Mouse (Mus musculus): ENCODE results near the gene Noc2l. TPM values are rescaled to one million over a fixed set of nuclear protein-coding genes. Genes with fewer than 3 reads are reported as not detected.

The Noc2l gene
- polyA plus RNA-seq, 2 experiments: 61.2 to 130 TPM

- no peak overlapping the region for H3K4me3 ChIP-seq (replicated peaks; ENCODE audit: low read length)
- H3K9ac ChIP-seq (ENCODE audit: low read depth, low read length, severe bottlenecking): no peak overlapping the region
- no peak overlapping the region for H3K4me2 ChIP-seq (replicated peaks; ENCODE audit: low read depth, low read length, severe bottlenecking)
- no peaks in the 10 kb centered on the region for H3K27me3 ChIP-seq (ENCODE audit: control insufficient read depth, insufficient read depth, low read length)
- H3K36me3 ChIP-seq (ENCODE audit: control insufficient read depth, insufficient read depth, low read length): no peaks in the 10 kb centered on the region
- no peak for ATAC-seq (ENCODE audit: low FRiP score, low read depth)
- WGBS: 72% methylated on average over 13 of the region's 13 CpGs
- no peak overlapping the region for H3K27ac ChIP-seq (replicated peaks; ENCODE audit: low read depth, low read length)
- DNase-seq (ENCODE audit: low spot score): no peak
- no peaks in the 10 kb centered on the region for H3K4me1 ChIP-seq (ENCODE audit: control insufficient read depth, insufficient read depth, low read length)
- no peaks in the 10 kb centered on the region for H3K9me3 ChIP-seq (ENCODE audit: control insufficient read depth, low read length)
- no peak for TF ChIP-seq POLR2A (IDR thresholded peaks at IDR 0.05; ENCODE audit: borderline replicate concordance, extremely low read depth, insufficient read depth, insufficient read length)
These were observed 25.7 kb upstream of the Noc2l start for GRCm38 (mm10) chr4:156209963-156210635.

GRCm38 (mm10) chr4:156213134-156213533 lies 22.7 kb upstream of the Noc2l start:
- Histone ChIP-seq H3K27ac (replicated peaks; ENCODE audit: low read depth, low read length) (no peak overlapping the region), H3K4me3 (replicated peaks; ENCODE audit: low read length) (no peak overlapping the region), H3K36me3 (ENCODE audit: control insufficient read depth, insufficient read depth, low read length) (no peaks in the 10 kb centered on the region), H3K9me3 (ENCODE audit: control insufficient read depth, low read length) (no peaks in the 10 kb centered on the region), H3K27me3 (ENCODE audit: control insufficient read depth, insufficient read depth, low read length) (no peaks in the 10 kb centered on the region), H3K9ac (ENCODE audit: low read depth, low read length, severe bottlenecking) (no peak overlapping the region), H3K4me1 (ENCODE audit: control insufficient read depth, insufficient read depth, low read length) (no peaks in the 10 kb centered on the region), H3K4me2 (replicated peaks; ENCODE audit: low read depth, low read length, severe bottlenecking) (no peak overlapping the region)
- TF ChIP-seq POLR2A (IDR thresholded peaks at IDR 0.05; ENCODE audit: borderline replicate concordance, extremely low read depth, insufficient read depth, insufficient read length): no peak
- ATAC-seq (ENCODE audit: low FRiP score, low read depth): no peak
- no peak for DNase-seq (ENCODE audit: low spot score)
- WGBS: 91% methylated on average over 13 of the region's 13 CpGs

GRCm38 (mm10) chr4:156215649-156216048 lies 20.2 kb upstream of the Noc2l start, which contains the start of gene Perm1:
Gene Perm1, plus strand, starts transcription at chr4:156215868.
- 69% methylated on average over 4 of the region's 4 CpGs for WGBS
- H3K9ac ChIP-seq (ENCODE audit: low read depth, low read length, severe bottlenecking): no peak within 1 kb of the TSS

GRCm38 (mm10) chr4:156216196-156216595 lies 19.6 kb upstream of the Noc2l start:
- DNase-seq (ENCODE audit: low spot score): no peak
- Histone ChIP-seq H3K4me3 (replicated peaks; ENCODE audit: low read length) (no peak overlapping the region), H3K27me3 (ENCODE audit: control insufficient read depth, insufficient read depth, low read length) (no peaks in the 10 kb centered on the region), H3K4me1 (ENCODE audit: control insufficient read depth, insufficient read depth, low read length) (no peaks in the 10 kb centered on the region), H3K9ac (ENCODE audit: low read depth, low read length, severe bottlenecking) (no peak overlapping the region), H3K9me3 (ENCODE audit: control insufficient read depth, low read length) (no peaks in the 10 kb centered on the region), H3K27ac (replicated peaks; ENCODE audit: low read depth, low read length) (no peak overlapping the region), H3K4me2 (replicated peaks; ENCODE audit: low read depth, low read length, severe bottlenecking) (no peak overlapping the region), H3K36me3 (ENCODE audit: control insufficient read depth, insufficient read depth, low read length) (no peaks in the 10 kb centered on the region)
- ATAC-seq (ENCODE audit: low FRiP score, low read depth): no peak
- 81% methylated on average over 2 of the region's 2 CpGs for WGBS
- no peak for TF ChIP-seq POLR2A (IDR thresholded peaks at IDR 0.05; ENCODE audit: borderline replicate concordance, extremely low read depth, insufficient read depth, insufficient read length)

More at GRCm38 (mm10) chr4:156215649-156216048, 20.2 kb upstream of the Noc2l start, which contains the start of gene Perm1:
- H3K4me1 ChIP-seq (ENCODE audit: control insufficient read depth, insufficient read depth, low read length): no peaks in the 10 kb centered on the region
- no peak within 1 kb of the TSS for H3K4me2 ChIP-seq (replicated peaks; ENCODE audit: low read depth, low read length, severe bottlenecking)
- H3K4me3 ChIP-seq (replicated peaks; ENCODE audit: low read length): no peak within 1 kb of the TSS
- no peak for TF ChIP-seq POLR2A (IDR thresholded peaks at IDR 0.05; ENCODE audit: borderline replicate concordance, extremely low read depth, insufficient read depth, insufficient read length)
- H3K27ac ChIP-seq (replicated peaks; ENCODE audit: low read depth, low read length): no peak within 1 kb of the TSS
- DNase-seq (ENCODE audit: low spot score) (no peak), ATAC-seq (ENCODE audit: low FRiP score, low read depth) (no peak)
- H3K27me3 ChIP-seq (ENCODE audit: control insufficient read depth, insufficient read depth, low read length): no peaks in the 10 kb centered on the region
- H3K9me3 ChIP-seq (ENCODE audit: control insufficient read depth, low read length): no peaks in the 10 kb centered on the region
- no peaks in the 10 kb centered on the region for H3K36me3 ChIP-seq (ENCODE audit: control insufficient read depth, insufficient read depth, low read length)

- no peak overlapping the region for H3K4me3 ChIP-seq (replicated peaks; ENCODE audit: low read length)
- 76% methylated on average over 16 of the region's 16 CpGs for WGBS
- no peaks in the 10 kb centered on the region for H3K27me3 ChIP-seq (ENCODE audit: control insufficient read depth, insufficient read depth, low read length)
- H3K4me1 ChIP-seq (ENCODE audit: control insufficient read depth, insufficient read depth, low read length): no peaks in the 10 kb centered on the region
- ATAC-seq (ENCODE audit: low FRiP score, low read depth): no peak
- no peak overlapping the region for H3K4me2 ChIP-seq (replicated peaks; ENCODE audit: low read depth, low read length, severe bottlenecking)
- H3K9ac ChIP-seq (ENCODE audit: low read depth, low read length, severe bottlenecking): no peak overlapping the region
- H3K36me3 ChIP-seq (ENCODE audit: control insufficient read depth, insufficient read depth, low read length): 0 out of 2 replicates have a peak, but pooled peaks cover 4% of the 10 kb centered on the region
- H3K9me3 ChIP-seq (ENCODE audit: control insufficient read depth, low read length): no peaks in the 10 kb centered on the region
- H3K27ac ChIP-seq (replicated peaks; ENCODE audit: low read depth, low read length): no peak overlapping the region
- no peak for DNase-seq (ENCODE audit: low spot score)
- no peak for TF ChIP-seq POLR2A (IDR thresholded peaks at IDR 0.05; ENCODE audit: borderline replicate concordance, extremely low read depth, insufficient read depth, insufficient read length)
These were observed 18.7 kb upstream of the Noc2l start for GRCm38 (mm10) chr4:156217022-156217669.
